Mouse (Mus musculus): ENCODE data around the gene Sec16a.

Sec16a gene

DNA sequence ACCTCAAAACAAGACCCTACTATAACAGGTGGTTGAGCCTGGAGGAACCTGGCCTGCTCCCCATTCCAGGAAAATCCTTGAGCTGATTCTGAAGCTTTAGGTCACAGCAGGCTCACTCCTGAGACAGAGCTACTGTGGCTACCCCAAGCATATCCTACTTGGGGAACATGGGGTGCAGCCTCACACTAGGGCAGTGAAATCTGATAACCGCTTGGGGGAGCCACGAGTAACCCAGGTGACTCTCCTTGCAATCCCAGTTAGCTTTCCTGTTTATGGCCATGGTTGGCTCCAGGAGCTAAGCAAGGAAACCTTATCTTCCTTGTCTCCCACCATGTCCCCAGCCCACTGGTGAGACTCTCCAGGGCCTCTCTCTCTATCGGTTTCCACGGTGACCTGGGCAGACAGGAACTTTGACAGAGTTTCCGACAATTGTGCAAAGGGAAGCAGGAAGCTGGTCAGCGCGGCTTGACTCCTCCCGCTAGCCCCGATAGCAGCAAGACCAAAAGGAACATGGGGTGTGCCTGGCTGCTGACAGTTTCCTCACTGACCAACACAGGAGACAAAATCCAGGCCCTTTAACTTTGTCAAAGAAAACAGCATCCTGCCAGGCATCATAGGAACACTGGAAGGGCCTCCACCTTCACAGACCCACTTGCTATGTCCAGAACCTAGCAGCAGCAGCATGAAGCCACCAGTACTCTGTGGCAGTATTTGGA, 29.9 kb upstream of the Sec16a start:
- WGBS, result 56% methylated on average over 9 of the region's 9 CpGs

DNA sequence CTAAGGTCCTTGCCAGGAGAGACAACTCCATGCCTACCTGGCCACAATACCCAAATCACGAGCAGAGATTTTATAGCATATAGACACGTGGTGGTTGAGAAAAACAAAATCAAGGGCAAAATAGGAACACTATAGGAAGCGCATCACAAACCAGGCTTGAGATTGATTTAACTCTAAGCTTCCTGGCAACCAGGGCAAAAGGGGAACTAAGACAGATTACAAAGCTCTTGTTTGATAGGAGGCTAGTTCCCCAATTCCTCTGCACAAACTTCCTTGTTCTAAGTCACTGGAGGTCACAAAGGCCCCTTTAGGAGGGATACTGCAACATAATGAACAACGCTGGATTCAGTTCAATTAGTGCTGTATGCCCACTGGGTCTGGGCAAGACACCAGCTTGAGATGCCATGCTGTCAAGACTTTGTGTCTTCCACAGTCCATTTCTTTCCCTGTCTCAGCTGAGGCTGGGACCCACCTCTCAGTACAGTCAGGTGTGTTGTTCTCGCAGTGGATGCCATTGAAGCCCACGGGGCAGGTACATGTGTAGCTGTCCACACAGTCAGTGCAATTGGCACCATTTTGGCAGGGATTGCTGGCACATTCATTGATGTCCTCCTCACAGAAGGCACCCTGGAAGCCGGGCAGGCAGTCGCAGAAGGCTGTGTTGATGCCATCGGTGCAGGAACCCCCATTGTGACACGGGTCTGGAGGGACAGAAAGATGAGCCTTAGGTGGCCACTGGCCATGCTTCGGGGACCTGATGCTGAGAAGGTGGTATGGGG, 27.5 kb upstream of the Sec16a start:
- 66% methylated on average over 11 of the region's 11 CpGs for WGBS

DNA sequence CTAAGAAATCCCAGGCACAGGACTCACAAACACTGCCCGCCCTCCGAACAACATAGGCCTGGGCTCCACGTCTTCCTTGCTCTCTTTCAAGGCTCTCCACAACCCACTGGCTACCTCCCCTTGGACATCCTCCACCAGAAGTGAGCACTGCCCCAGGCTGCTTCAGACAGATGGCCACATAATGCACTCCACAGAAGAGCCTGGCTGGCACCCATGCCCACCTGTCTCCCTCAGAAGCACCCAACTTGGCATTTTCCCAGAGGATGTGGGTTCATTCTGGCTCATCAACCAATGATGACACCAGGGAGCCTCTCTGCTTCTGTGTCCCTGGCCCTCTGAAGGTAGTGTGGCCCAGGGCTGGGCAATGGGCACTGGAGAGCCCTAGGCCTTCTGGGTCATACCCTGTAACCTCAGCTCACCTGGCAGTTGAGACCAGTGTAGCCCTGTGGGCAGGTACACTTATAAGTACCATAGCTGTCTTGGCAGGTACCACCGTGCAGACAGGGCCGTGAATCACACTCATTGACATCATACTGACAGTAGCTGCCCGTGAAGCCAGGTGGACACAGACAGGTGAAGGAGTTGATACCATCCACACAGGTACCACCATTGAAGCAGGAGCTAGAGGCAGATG, 26.8 kb upstream of the Sec16a start:
- WGBS, result 84% methylated on average over 6 of the region's 6 CpGs

DNA sequence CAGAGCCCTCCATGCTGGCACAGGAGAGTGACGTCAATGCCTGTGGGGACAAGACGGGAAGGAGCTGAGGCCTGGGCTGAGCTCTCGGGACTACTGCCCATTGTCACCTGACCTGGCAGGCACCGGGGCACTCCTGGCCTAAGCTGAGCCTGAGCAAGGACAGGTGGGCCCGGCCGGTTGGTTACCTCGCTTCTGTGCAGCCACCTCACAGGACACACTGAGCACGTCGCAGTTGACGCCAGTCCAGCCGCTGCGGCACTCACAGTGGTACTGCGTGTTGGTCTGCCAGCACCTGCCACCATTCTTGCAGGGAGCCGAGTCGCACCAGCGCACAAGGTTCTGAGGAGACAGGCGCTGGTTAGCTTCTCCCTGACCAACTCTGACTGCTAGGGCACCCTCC, 26.0 kb upstream of the Sec16a start:
- WGBS, result 94% methylated on average over 17 of the region's 17 CpGs

DNA sequence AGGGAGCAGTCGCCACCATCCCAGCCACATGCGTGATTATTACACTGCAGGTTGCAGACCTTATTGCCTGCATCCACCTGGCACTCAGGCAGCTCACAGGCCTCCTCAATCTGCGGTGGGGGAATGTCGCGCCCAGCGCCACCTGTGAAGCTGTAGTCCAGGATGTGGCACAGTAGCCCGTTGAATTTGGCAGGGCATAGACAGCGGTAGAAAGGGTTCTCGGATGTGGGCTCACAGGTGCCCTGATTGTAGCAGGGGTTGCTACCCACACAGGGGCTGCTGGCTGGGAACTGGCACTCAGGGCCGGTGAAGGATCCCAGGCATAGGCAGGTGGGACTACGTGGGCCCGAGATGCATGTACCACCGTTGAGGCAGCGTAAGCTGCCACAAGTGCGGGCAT, 23.4 kb upstream of the Sec16a start:
- WGBS, result 90% methylated on average over 15 of the region's 15 CpGs

DNA sequence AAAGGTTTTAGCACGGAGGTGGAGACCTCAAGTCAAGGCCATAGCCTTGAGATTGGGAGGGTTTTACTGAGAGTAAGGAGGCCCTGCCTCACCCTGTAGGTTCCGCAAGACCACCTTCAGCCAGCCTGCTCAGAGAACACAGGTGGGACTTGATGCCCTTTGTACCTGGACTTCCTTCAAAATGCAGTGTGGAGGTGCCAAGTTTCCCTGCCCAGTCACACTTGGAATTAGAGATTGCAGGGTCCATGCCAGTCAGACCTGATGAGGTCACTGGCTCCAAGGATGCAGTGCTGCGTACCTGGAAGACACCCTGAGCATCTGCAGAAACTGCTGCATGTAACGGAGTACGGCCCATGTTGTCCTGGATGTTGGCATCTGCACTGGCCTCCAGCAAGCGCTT, 18.4 kb upstream of the Sec16a start:
- WGBS, result 97% methylated on average over 6 of the region's 6 CpGs

DNA sequence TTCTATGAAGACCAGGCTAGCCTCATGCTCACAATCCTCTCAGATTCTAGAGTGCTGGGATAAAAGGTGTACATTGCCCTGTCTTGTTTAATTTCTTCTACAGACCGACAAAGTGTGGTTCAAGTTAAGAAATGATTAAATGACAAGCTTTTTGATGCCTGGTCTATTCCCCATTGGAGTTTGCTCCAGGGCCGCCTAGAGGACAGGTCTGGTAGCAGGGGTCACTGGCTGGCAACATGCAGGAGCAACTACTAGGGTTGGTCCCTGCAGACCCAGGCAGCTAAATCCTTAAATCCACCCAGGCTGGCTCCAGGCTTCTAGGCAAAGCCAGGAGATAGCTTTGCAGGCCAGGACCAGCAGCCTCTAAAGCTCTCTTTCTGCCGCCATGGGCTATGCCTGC, 18.0 kb upstream of the Sec16a start:
- WGBS, result 86% methylated on average over 3 of the region's 3 CpGs

DNA sequence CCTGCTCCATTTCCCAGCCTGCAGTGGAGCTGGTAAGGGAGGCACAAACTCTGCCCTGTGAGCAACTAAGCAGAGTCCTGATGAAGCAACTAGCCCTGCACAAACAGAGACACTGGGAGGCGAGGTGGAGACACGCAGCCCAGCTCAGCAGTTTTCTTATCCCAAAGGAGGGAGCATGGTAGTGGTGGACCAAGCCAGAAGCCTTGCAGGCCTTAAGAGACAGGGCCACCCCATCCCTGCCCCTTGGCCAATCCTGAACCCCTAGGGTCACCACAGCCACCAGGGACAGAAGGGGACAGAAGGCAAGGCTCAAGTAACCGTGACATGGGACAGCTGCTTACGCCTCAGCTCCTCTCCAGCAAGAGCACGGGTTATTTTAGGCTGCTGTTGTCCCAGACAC, 16.7 kb upstream of the Sec16a start:
- 90% methylated on average over 5 of the region's 5 CpGs for WGBS

DNA sequence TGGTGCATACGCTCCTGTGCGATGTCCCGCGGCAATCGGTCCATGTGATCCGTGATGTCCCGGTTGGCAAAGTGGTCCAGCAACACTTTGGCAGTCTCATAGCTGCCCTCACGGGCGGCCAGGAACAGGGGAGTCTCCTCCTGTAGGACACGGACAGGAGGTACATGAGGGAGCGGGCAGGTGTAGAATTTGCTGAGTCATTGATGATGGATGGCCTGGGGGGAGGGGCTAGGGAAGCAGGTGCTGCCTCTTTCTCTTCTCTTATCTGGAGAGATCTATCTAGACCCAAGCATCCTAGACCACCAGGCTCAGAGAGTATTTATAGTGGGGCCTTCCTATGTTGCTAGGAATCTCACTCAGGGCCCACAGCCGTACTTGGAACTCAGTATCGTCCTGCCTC, 15.8 kb upstream of the Sec16a start:
- 85% methylated on average over 13 of the region's 13 CpGs for WGBS

DNA sequence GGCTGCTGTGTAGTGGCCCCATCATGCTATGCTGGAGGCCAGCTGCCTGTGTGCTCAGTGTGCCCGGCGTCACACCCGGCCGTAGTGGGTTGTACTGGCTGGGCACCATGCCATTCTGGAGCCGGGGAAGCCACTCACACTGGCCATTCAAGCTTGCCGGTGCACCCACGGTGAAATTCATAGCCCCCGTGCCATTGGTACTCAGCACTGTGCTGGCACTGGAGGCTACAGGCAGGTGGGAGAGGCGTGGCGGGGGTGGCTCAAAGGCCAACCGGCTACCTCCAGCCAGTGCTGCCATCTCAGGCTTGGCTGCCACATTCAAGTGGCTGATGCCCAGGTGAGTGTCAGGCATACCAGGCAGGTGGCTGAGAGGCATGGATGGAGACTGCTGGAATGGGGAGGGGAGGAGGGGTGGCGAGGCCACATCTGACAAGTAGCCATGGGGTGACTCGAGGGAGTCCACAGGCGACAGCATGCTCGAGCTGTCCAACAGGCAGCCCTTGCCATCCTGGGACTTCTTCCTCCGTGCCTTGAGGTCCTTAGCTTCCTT, 15.2 kb upstream of the Sec16a start:
- WGBS, result 68% methylated on average over 16 of the region's 16 CpGs

DNA sequence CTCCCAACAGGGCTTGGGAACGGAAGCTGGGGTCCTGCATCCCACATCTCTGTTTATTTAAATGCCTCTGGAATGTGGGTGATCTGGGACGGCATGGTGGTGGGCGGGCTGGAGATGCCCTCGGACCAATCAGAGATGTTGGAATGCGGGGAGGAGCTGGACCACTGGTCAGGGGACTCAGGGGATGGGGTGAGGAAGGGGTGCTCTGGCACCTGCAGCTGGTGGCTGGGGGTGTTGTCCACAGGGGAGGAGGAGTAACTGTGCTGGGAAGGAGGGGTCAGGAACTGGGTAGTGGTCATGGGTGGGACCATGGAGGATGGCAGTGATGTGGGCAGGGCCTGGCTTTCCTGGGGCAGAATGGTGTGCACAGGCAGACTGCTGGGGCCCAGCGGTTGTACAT, 14.5 kb upstream of the Sec16a start:
- WGBS, result 56% methylated on average over 6 of the region's 6 CpGs

DNA sequence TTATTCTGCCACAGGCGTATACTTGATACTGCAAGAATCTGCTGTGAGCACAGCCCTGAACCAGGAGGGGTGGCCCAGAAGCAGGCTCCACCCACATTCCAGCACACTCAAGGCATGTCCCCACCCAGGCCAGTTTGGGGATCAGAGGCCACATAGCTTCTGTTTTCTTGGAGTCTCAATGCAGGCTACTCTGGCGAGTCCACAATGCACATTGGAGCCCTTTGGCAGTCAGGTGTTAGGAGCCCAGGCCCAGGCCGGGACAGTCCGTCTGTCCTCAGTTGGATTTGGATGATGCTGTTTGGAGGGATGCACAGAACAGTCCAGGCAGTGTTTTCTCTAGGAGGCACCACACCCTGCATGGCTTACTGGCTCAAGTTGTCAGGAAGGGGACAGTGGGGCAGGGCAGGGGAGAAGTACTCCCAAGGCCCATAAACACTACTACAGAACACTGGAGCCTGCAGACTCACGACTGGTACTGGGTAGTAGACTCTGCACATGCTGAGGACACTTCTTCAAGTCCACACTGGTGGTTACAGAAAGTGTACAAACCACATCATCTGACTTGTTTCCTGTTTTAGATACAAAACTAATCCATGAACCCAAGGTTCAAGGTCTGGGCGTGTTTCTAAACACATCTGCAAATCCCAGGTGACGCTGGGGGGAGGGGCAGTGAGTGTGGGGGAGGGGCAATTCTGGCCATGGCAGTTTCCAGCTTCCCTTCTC, 13.5 kb upstream of the Sec16a start:
- 48% methylated on average over 7 of the region's 7 CpGs for WGBS

DNA sequence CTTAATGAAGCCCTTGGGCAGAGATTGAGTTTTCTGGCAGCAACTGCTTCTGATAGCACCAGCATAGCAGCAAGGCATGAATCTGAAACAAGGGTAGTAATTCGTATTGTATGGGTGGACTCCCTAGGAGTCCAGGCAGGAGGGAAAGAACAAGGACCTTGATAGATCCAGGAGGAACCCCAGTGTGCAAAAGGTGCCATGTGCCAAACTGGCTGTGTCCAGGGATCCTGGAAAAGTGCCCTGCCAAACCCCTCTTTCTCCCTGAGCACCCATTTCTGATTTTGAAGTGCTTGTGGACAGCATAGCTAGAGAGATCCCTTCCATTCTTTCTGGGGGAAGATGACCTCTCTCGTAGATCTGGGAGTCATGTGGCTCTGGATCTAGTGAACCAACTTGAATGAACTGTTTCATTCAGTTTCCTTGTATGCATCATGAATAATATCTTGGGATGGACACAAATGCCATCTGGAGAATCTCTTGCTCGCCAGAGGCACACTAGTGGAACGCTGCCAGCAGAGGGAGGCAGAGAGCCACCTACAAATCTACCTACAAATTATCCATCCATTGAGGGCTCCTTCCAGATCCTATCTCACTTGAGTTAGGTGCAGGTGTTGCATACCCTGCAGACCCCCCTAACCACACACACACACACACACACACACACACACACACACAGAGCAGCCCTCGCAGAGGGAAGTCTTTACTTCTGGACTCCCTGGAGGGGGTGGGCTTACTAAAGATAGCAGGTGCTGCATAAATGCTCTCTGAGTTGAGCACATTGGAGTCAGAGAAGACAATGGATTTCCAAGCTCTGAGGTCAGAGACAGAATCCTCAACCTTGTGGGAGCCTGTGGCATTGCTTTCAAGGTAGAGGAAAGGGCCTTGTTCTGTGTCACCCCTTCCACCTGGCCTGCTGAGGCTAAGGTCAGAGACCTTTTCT, 4.4 kb upstream of the Sec16a start:
- WGBS, result 14% methylated on average over 5 of the region's 5 CpGs

DNA sequence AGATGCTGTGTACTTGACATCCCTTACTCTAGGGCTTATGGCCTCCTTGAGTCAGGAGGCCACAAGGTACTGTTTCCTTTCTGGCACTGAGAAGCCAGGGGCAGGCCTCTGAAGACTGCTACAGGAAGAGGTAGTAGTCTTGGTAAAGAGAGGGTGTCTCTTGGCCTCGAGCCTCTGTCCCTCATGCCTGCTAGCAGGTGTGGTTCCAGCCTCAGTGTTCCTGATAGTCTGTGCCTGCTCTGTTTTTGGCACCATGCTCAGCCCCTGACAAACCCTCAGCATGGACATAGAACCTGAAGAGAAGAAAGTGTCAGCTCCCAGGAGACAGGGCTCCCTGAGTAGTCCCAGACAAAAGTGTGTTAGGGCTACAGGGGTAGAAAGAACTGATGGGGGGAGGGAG, 2.4 kb upstream of the Sec16a start:
- 62% methylated on average over 1 of the region's 1 CpGs for WGBS

DNA sequence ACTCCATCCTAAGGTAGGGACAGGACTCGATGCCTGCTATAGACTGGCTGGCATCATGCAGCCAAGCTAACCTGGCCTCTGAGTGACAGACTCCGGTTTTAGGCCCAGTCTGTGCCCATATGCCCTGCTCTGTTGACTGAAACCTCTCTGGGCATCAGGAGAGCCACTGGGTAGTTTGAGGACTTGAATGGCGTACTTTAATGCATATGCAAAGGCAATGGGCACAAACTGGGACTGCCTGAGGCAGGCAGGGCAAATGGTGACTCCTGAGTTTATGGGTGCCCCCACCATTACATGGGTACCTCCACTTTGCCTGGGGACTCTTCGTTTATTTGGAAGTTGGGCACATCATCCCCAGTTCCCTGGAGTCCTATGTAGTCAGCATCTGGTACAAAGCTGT, 1.7 kb upstream of the Sec16a start:
- WGBS, result 61% methylated on average over 4 of the region's 4 CpGs

DNA sequence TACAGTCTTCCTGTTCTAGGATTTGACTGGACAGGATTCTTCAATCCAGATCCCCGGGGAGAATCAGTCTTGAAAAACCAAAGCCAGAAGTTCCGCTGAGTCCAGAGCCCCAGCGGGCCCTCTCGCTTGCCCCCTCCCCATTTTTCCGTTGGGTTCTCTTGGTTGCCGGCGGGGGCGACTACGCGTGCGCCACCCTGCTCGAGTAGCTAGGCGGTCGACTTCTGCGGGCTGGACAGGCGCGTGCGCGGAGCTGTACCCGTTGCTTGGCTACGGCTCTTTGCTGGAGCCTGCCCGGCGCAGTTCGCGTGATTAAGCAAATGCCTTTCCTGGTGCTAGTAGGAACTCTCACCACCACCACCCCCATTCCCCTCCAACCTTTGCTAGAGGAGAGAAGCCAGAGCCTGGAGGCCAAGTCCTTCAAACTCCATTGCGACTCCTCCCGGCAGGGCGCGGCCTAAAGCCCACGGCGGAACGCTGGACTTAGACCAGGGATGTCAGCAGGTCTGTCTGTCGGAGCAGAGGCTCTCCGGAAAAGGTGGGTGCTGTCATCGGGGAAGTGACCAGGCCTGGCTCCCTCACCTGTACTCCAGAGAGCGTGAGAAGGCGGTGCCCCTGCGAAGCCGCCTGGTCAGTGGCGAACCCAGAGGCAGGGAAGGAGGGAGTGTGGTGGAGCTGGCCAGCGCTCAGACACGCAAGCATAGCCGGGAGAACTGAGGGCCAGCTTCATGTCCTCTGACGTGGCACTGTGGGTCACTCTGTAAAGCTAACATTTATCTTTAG, 840 bp upstream of the Sec16a start:
- WGBS, result under 1% methylated on average over 44 of the region's 44 CpGs

DNA sequence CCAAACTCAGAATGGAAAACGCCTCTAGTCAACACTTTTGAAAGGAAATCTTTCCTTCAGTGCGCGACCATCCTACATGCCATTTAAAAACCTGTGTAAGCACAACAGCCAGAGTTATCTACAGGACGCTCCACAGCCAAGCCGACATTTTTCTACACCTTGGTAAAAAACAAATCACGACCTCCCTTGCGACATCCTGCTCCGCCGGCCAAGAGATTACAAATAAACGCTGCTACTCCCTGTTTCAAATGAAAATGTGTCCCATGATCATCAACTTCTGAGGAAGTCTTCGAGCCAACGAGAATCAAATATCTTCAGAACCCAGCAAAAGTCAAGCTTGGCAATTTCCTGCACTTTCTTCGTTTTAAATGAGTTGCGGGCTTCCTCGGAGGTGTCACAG, 648 bp downstream of the Sec16a start:
- WGBS, result 2% methylated on average over 15 of the region's 15 CpGs

DNA sequence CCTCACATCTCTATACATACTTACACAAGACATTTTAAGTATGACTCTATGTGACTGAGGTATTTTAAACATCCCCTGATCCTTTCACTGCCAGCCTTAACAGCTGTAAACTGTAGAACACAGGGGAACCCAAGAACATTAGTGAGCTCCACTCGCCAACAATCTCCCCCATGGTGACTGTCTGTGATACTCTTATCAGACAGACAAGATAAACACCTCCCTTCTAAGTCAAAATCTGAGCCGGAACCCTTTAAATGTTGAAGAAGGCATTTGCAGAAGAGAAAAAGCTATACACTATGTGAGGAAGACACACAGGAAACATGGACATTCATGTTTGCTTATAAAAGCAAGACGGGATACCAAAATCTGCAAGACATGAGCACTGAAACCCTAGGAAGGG, 1.1 kb downstream of the Sec16a start:
- WGBS, result 24% methylated on average over 3 of the region's 3 CpGs

DNA sequence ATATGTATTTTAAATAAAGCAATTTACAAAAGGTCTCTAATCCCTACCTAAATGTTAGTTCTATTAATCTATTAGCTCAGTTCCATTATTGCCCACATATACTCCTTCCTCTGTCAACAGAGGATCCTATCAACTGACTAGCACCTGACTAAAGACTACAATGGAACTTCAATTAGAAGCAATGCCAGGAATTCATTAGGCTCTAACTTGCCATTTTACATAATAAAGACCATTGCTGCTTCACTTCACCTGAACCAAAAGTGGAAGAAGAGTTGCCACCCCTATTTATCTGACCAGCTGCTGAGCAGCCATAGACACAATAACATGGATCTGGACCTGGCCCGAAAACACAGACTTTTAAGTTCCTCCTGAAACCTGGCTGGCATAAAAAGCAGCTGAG, 2.2 kb downstream of the Sec16a start:
- 63% methylated on average over 1 of the region's 1 CpGs for WGBS

DNA sequence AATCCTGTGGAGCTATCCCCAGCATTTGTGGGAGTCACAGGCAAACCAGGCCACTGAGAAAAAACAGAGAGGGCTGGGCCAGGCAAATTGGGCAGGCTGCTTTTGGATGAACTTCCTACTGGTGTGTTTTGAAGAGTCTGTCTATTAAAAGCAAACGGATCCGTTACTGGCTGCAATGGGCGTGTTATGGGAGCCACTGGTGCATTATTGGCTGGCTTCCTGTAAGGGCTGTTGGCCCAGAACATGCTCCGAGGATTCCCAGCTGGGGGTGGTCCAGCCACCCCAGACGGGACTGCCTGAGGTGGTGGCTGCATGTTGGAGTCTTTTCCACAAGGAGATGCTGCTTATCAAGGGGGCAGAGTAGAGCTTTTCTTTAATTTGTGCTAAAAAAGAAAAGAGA, 3.3 kb downstream of the Sec16a start:
- WGBS, result 24% methylated on average over 5 of the region's 5 CpGs
